Mouse (Mus musculus): Measurements from ENCODE around the gene Oaf. TPM values are rescaled to one million over a fixed set of nuclear protein-coding genes. Genes with fewer than 3 reads are reported as not detected.

Gene Oaf
- polyA plus RNA-seq, 1 experiment from 2014 or later = 88.5 TPM

- H3K9me3 ChIP-seq (ENCODE audit: control insufficient read depth, low read length) = no peaks in the 10 kb centered on the region
- peaks cover 38% of the 10 kb centered on the region for H3K4me1 ChIP-seq (ENCODE audit: control insufficient read depth, insufficient read depth, low read length)
- 0 out of 2 replicates have a peak, but pooled peaks have one; percentile 0 for ATAC-seq (ENCODE audit: low FRiP score, low TSS enrichment)
- peaks cover 9% of the 10 kb centered on the region; the same call in 1 of the 2 replicates for H3K36me3 ChIP-seq (ENCODE audit: control insufficient read depth, insufficient read depth, low read length)
- peak overlapping the region; percentile 90 for H3K4me3 ChIP-seq (ENCODE audit: low read length)
- H3K4me2 ChIP-seq (replicated peaks; ENCODE audit: low read depth, low read length) = peak overlapping the region; percentile 85
- H3K27ac ChIP-seq (ENCODE audit: low read depth, low read length) = peak overlapping the region; percentile 88
- WGBS = 2% methylated on average over 51 of the region's 51 CpGs
- peak overlapping the region; percentile 83 for H3K9ac ChIP-seq (ENCODE audit: low read depth, low read length)
- H3K27me3 ChIP-seq (ENCODE audit: control insufficient read depth, insufficient read depth, low read length) = no peaks in the 10 kb centered on the region
These were observed 823 bp downstream of the Oaf start for GRCm38 (mm10) chr9:43238631-43239545.

- WGBS = 52% methylated on average over 2 of the region's 2 CpGs
- no peaks in the 10 kb centered on the region for H3K27me3 ChIP-seq (ENCODE audit: control insufficient read depth, insufficient read depth, low read length)
- peak overlapping the region; percentile 83 for H3K9ac ChIP-seq (ENCODE audit: low read depth, low read length)
- H3K4me3 ChIP-seq (ENCODE audit: low read length) = peak overlapping the region; percentile 90
- peaks cover 40% of the 10 kb centered on the region for H3K4me1 ChIP-seq (ENCODE audit: control insufficient read depth, insufficient read depth, low read length)
- peak overlapping the region; percentile 85 for H3K4me2 ChIP-seq (replicated peaks; ENCODE audit: low read depth, low read length)
- no peak for ATAC-seq (ENCODE audit: low FRiP score, low TSS enrichment)
- H3K27ac ChIP-seq (ENCODE audit: low read depth, low read length) = no peak overlapping the region
- peaks cover 9% of the 10 kb centered on the region; the same call in 1 of the 2 replicates for H3K36me3 ChIP-seq (ENCODE audit: control insufficient read depth, insufficient read depth, low read length)
- no peaks in the 10 kb centered on the region for H3K9me3 ChIP-seq (ENCODE audit: control insufficient read depth, low read length)
These were observed 1.5 kb downstream of the Oaf start for GRCm38 (mm10) chr9:43238167-43238566.

GRCm38 (mm10) chr9:43237111-43237775 lies 2.5 kb downstream of the Oaf start:
- Histone ChIP-seq H3K27ac (ENCODE audit: low read depth, low read length) (no peak overlapping the region), H3K4me2 (replicated peaks; ENCODE audit: low read depth, low read length) (peak overlapping the region; percentile 85), H3K4me3 (ENCODE audit: low read length) (peak overlapping the region; percentile 90), H3K4me1 (ENCODE audit: control insufficient read depth, insufficient read depth, low read length) (peaks cover 50% of the 10 kb centered on the region), H3K9me3 (ENCODE audit: control insufficient read depth, low read length) (no peaks in the 10 kb centered on the region), H3K27me3 (ENCODE audit: control insufficient read depth, insufficient read depth, low read length) (no peaks in the 10 kb centered on the region), H3K9ac (ENCODE audit: low read depth, low read length) (peak overlapping the region; percentile 4; the same call in 1 of the 2 replicates), H3K36me3 (ENCODE audit: control insufficient read depth, insufficient read depth, low read length) (peaks cover 9% of the 10 kb centered on the region; the same call in 1 of the 2 replicates)
- WGBS = 32% methylated on average over 7 of the region's 7 CpGs
- ATAC-seq (ENCODE audit: low FRiP score, low TSS enrichment) = no peak

GRCm38 (mm10) chr9:43236576-43236975 lies 3.1 kb downstream of the Oaf start:
- Histone ChIP-seq H3K27ac (ENCODE audit: low read depth, low read length) (no peak overlapping the region), H3K4me2 (replicated peaks; ENCODE audit: low read depth, low read length) (no peak overlapping the region), H3K9ac (ENCODE audit: low read depth, low read length) (no peak overlapping the region), H3K9me3 (ENCODE audit: control insufficient read depth, low read length) (no peaks in the 10 kb centered on the region), H3K27me3 (ENCODE audit: control insufficient read depth, insufficient read depth, low read length) (no peaks in the 10 kb centered on the region), H3K4me3 (ENCODE audit: low read length) (no peak overlapping the region), H3K4me1 (ENCODE audit: control insufficient read depth, insufficient read depth, low read length) (peaks cover 56% of the 10 kb centered on the region), H3K36me3 (ENCODE audit: control insufficient read depth, insufficient read depth, low read length) (peaks cover 9% of the 10 kb centered on the region; the same call in 1 of the 2 replicates)
- 81% methylated on average over 7 of the region's 7 CpGs for WGBS
- ATAC-seq (ENCODE audit: low FRiP score, low TSS enrichment) = no peak

- no peak overlapping the region for H3K4me2 ChIP-seq (replicated peaks; ENCODE audit: low read depth, low read length)
These were observed 3.6 kb downstream of the Oaf start for GRCm38 (mm10) chr9:43236106-43236505.

GRCm38 (mm10) chr9:43235336-43235735 lies 4.4 kb downstream of the Oaf start:
- Histone ChIP-seq H3K27ac (ENCODE audit: low read depth, low read length) (0 out of 2 replicates have a peak overlapping the region, but pooled peaks have one; percentile 24), H3K4me1 (ENCODE audit: control insufficient read depth, insufficient read depth, low read length) (peaks cover 65% of the 10 kb centered on the region), H3K4me2 (replicated peaks; ENCODE audit: low read depth, low read length) (no peak overlapping the region), H3K9me3 (ENCODE audit: control insufficient read depth, low read length) (no peaks in the 10 kb centered on the region), H3K9ac (ENCODE audit: low read depth, low read length) (no peak overlapping the region), H3K36me3 (ENCODE audit: control insufficient read depth, insufficient read depth, low read length) (peaks cover 14% of the 10 kb centered on the region; the same call in 1 of the 2 replicates), H3K27me3 (ENCODE audit: control insufficient read depth, insufficient read depth, low read length) (no peaks in the 10 kb centered on the region), H3K4me3 (ENCODE audit: low read length) (no peak overlapping the region)
- WGBS = 70% methylated on average over 6 of the region's 6 CpGs
- ATAC-seq (ENCODE audit: low FRiP score, low TSS enrichment) = no peak

More at GRCm38 (mm10) chr9:43236106-43236505, 3.6 kb downstream of the Oaf start:
- H3K9me3 ChIP-seq (ENCODE audit: control insufficient read depth, low read length) = no peaks in the 10 kb centered on the region
- H3K4me3 ChIP-seq (ENCODE audit: low read length) = no peak overlapping the region
- H3K36me3 ChIP-seq (ENCODE audit: control insufficient read depth, insufficient read depth, low read length) = peaks cover 9% of the 10 kb centered on the region; the same call in 1 of the 2 replicates
- no peak for ATAC-seq (ENCODE audit: low FRiP score, low TSS enrichment)
- H3K27ac ChIP-seq (ENCODE audit: low read depth, low read length) = no peak overlapping the region
- H3K9ac ChIP-seq (ENCODE audit: low read depth, low read length) = no peak overlapping the region
- H3K27me3 ChIP-seq (ENCODE audit: control insufficient read depth, insufficient read depth, low read length) = no peaks in the 10 kb centered on the region
- WGBS = 89% methylated on average over 1 of the region's 1 CpGs
- H3K4me1 ChIP-seq (ENCODE audit: control insufficient read depth, insufficient read depth, low read length) = peaks cover 61% of the 10 kb centered on the region

- no peak for ATAC-seq (ENCODE audit: low FRiP score, low TSS enrichment)
- Histone ChIP-seq H3K9ac (ENCODE audit: low read depth, low read length) (no peak overlapping the region), H3K36me3 (ENCODE audit: control insufficient read depth, insufficient read depth, low read length) (peaks cover 15% of the 10 kb centered on the region; the same call in 1 of the 2 replicates), H3K4me3 (ENCODE audit: low read length) (no peak overlapping the region), H3K27me3 (ENCODE audit: control insufficient read depth, insufficient read depth, low read length) (no peaks in the 10 kb centered on the region), H3K27ac (ENCODE audit: low read depth, low read length) (no peak overlapping the region), H3K9me3 (ENCODE audit: control insufficient read depth, low read length) (no peaks in the 10 kb centered on the region), H3K4me1 (ENCODE audit: control insufficient read depth, insufficient read depth, low read length) (peaks cover 66% of the 10 kb centered on the region), H3K4me2 (replicated peaks; ENCODE audit: low read depth, low read length) (no peak overlapping the region)
- 68% methylated on average over 5 of the region's 5 CpGs for WGBS
These were observed 5.2 kb downstream of the Oaf start for GRCm38 (mm10) chr9:43234496-43234895.

- H3K36me3 ChIP-seq (ENCODE audit: control insufficient read depth, insufficient read depth, low read length) = peaks cover 19% of the 10 kb centered on the region; the same call in 1 of the 2 replicates
- H3K27me3 ChIP-seq (ENCODE audit: control insufficient read depth, insufficient read depth, low read length) = no peaks in the 10 kb centered on the region
- peaks cover 63% of the 10 kb centered on the region for H3K4me1 ChIP-seq (ENCODE audit: control insufficient read depth, insufficient read depth, low read length)
- peak overlapping the region; percentile 42; the same call in 1 of the 2 replicates for H3K27ac ChIP-seq (ENCODE audit: low read depth, low read length)
- no peaks in the 10 kb centered on the region for H3K9me3 ChIP-seq (ENCODE audit: control insufficient read depth, low read length)
- WGBS = 93% methylated on average over 1 of the region's 1 CpGs
- ATAC-seq (ENCODE audit: low FRiP score, low TSS enrichment) = no peak
- no peak overlapping the region for H3K4me2 ChIP-seq (replicated peaks; ENCODE audit: low read depth, low read length)
- no peak overlapping the region for H3K9ac ChIP-seq (ENCODE audit: low read depth, low read length)
- H3K4me3 ChIP-seq (ENCODE audit: low read length) = no peak overlapping the region
These were observed 6.2 kb downstream of the Oaf start for GRCm38 (mm10) chr9:43233515-43233914.
